Mouse (Mus musculus) spleen, postnatal 4 days (tissue): ENCODE data around the gene Cgnl1.

ENCODE experiments used
- DNase-seq, 2 experiments: peaks; one replicate each; pipeline ENCODE4 v3.0.0; 2022; ENCODE audit warnings: low spot score in 2 of 2

The Cgnl1 gene

GRCm38 (mm10) chr9:71766902-71767301 lies 4.5 kb downstream of the Cgnl1 start:
- no peak for DNase-seq

GRCm38 (mm10) chr9:71766306-71766705 lies 5.1 kb downstream of the Cgnl1 start:
- DNase-seq = no peak

- DNase-seq = no peak
Measured at GRCm38 (mm10) chr9:71764551-71764950, 6.9 kb downstream of the Cgnl1 start.

GRCm38 (mm10) chr9:71763273-71763672 lies 8.1 kb downstream of the Cgnl1 start:
- DNase-seq = no peak

GRCm38 (mm10) chr9:71761663-71762062 lies 9.7 kb downstream of the Cgnl1 start:
- no peak for DNase-seq

- no peak for DNase-seq
Measured at GRCm38 (mm10) chr9:71760518-71761141, 10.8 kb downstream of the Cgnl1 start.

- no peak for DNase-seq
Measured at GRCm38 (mm10) chr9:71759893-71760292, 11.5 kb downstream of the Cgnl1 start.

GRCm38 (mm10) chr9:71757386-71757785 lies 14.0 kb downstream of the Cgnl1 start:
- DNase-seq = no peak

- no peak for DNase-seq
Measured at GRCm38 (mm10) chr9:71756916-71757315, 14.5 kb downstream of the Cgnl1 start.

GRCm38 (mm10) chr9:71753981-71754380 lies 17.4 kb downstream of the Cgnl1 start:
- DNase-seq = no peak

- DNase-seq = no peak
Measured at GRCm38 (mm10) chr9:71753529-71753928, 17.9 kb downstream of the Cgnl1 start.

GRCm38 (mm10) chr9:71753117-71753516 lies 18.3 kb downstream of the Cgnl1 start:
- no peak for DNase-seq

GRCm38 (mm10) chr9:71750015-71750672 lies 21.3 kb downstream of the Cgnl1 start:
- DNase-seq = no peak

GRCm38 (mm10) chr9:71746405-71746804 lies 25.0 kb downstream of the Cgnl1 start:
- DNase-seq = no peak

- DNase-seq = no peak
Measured at GRCm38 (mm10) chr9:71738081-71738930, 33.1 kb downstream of the Cgnl1 start.

GRCm38 (mm10) chr9:71737257-71738023 lies 34.0 kb downstream of the Cgnl1 start:
- no peak for DNase-seq

- DNase-seq = no peak
Measured at GRCm38 (mm10) chr9:71735886-71736285, 35.5 kb downstream of the Cgnl1 start.

- DNase-seq = no peak
Measured at GRCm38 (mm10) chr9:71733559-71733958, 37.8 kb downstream of the Cgnl1 start.

GRCm38 (mm10) chr9:71728822-71729311 lies 42.5 kb downstream of the Cgnl1 start:
- no peak for DNase-seq

GRCm38 (mm10) chr9:71727233-71727632 lies 44.2 kb downstream of the Cgnl1 start:
- no peak for DNase-seq

GRCm38 (mm10) chr9:71726121-71726520 lies 45.3 kb downstream of the Cgnl1 start:
- no peak for DNase-seq

- no peak for DNase-seq
Measured at GRCm38 (mm10) chr9:71722366-71722765, 49.0 kb downstream of the Cgnl1 start.
